Mouse (Mus musculus) embryonic facial prominence, embryonic 11.5 days (tissue): Measurements from ENCODE around the gene Nkx3-2. TPM values are rescaled to one million over a fixed set of nuclear protein-coding genes. Genes with fewer than 3 reads are reported as not detected.
A peak's percentile ranks its signal among the peaks of the same experiment; 100 is the strongest.

Experiments used
- ATAC-seq: fragments of 200-750 bp; cut with Nextera tagmentation; replicated peaks from 2 replicates; pipeline ENCODE4 v1.8.0; 2017; ENCODE audit warnings: low read depth; ENCODE audit not compliant: insufficient number of reproducible peaks, low FRiP score, low TSS enrichment
- DNase-seq: peaks from one replicate; pipeline ENCODE4 v3.0.0-alpha.2; 2015; ENCODE audit warnings: low spot score
- H3K27ac ChIP-seq: fragments of 300-500 bp; sonication (generic); replicated peaks from 2 replicates; pipeline ENCODE4 v1.5.1; 2014; ENCODE audit warnings: mild to moderate bottlenecking, low read depth, low read length, control low read depth
- H3K27me3 ChIP-seq: fragments of 300-500 bp; sonication (generic); 2 replicates; pipeline ENCODE4 v1.6.1; 2014; ENCODE audit warnings: mild to moderate bottlenecking, low read length, moderate library complexity, mixed read lengths; ENCODE audit not compliant: control insufficient read depth, insufficient read depth
- H3K36me3 ChIP-seq: fragments of 300-500 bp; sonication (generic); replicated peaks from 2 replicates; pipeline ENCODE4 v1.6.1; 2014; ENCODE audit warnings: low read depth, mild to moderate bottlenecking, low read length, moderate library complexity, mixed read lengths; ENCODE audit not compliant: control insufficient read depth, insufficient read depth
- H3K4me1 ChIP-seq: fragments of 300-500 bp; sonication (generic); 2 replicates; pipeline ENCODE4 v1.6.1; 2014; ENCODE audit warnings: low read length, mixed read lengths; ENCODE audit not compliant: control insufficient read depth, insufficient read depth
- H3K4me2 ChIP-seq: fragments of 300-500 bp; sonication (generic); 2 replicates; pipeline ENCODE4 v1.6.1; 2014; ENCODE audit warnings: low read depth, mild to moderate bottlenecking, control low read depth, low read length, moderate library complexity
- H3K4me3 ChIP-seq: fragments of 300-500 bp; sonication (generic); 2 replicates; pipeline ENCODE4 v1.5.1; 2014; ENCODE audit warnings: low read depth, low read length, control low read depth
- H3K9ac ChIP-seq: fragments of 300-500 bp; sonication (generic); replicated peaks from 2 replicates; pipeline ENCODE4 v1.6.1; 2014; ENCODE audit warnings: mild to moderate bottlenecking, control low read depth, low read length
- H3K9me3 ChIP-seq: fragments of 300-500 bp; sonication (generic); replicated peaks from 2 replicates; pipeline ENCODE4 v1.6.1; 2016; ENCODE audit warnings: mild to moderate bottlenecking, low read length, inconsistent platforms, mixed read lengths; ENCODE audit not compliant: control insufficient read depth
- WGBS: fragments of 180-500 bp; shearing (Covaris S2); extraction: QIAGEN DNeasy Blood & Tissue Kit; methylation state at CpG from one replicate; pipeline ENCODE4 v1.1.7; 2014; 5-methylcytosine and 5-hydroxymethylcytosine counted together
- polyA plus RNA-seq: library from polyadenylated mRNA; unstranded; fragments of >200 nt; fragmentation: Nextera tagmentation; extraction: Ambion mirVana; gene quantifications from 2 replicates; pipeline ENCODE4 v1.2.1, GENCODE M21; 2014

Nkx3-2 gene
- polyA plus RNA-seq, 1 experiment from 2014 or later = 1.8 TPM

GRCm38 (mm10) chr5:41767296-41768200 is 3.2 kb upstream of the Nkx3-2 start:
- Histone ChIP-seq H3K4me2 (peak overlapping the region; percentile 23), H3K4me3 (0 out of 2 replicates have a peak overlapping the region, but pooled peaks have one; percentile 1), H3K27me3 (peaks cover 43% of the 10 kb centered on the region), H3K27ac (no peak overlapping the region), H3K36me3 (no peaks in the 10 kb centered on the region), H3K4me1 (peaks cover 8% of the 10 kb centered on the region), H3K9ac (no peak overlapping the region), H3K9me3 (no peaks in the 10 kb centered on the region)
- no peak for DNase-seq
- WGBS = 3% methylated on average over 33 of the region's 33 CpGs
- no peak for ATAC-seq

- 4% methylated on average over 27 of the region's 27 CpGs for WGBS
- Histone ChIP-seq H3K9me3 (no peaks in the 10 kb centered on the region), H3K9ac (no peak overlapping the region), H3K4me2 (no peak overlapping the region), H3K36me3 (no peaks in the 10 kb centered on the region), H3K4me3 (no peak overlapping the region), H3K4me1 (peaks cover 9% of the 10 kb centered on the region), H3K27ac (no peak overlapping the region), H3K27me3 (peaks cover 53% of the 10 kb centered on the region)
- no peak for DNase-seq
- no peak for ATAC-seq
Measured at GRCm38 (mm10) chr5:41766406-41767010, 2.2 kb upstream of the Nkx3-2 start.

GRCm38 (mm10) chr5:41765626-41766405 is 1.5 kb upstream of the Nkx3-2 start:
- no peak overlapping the region for H3K4me3 ChIP-seq
- no peaks in the 10 kb centered on the region for H3K9me3 ChIP-seq
- H3K27me3 ChIP-seq = peaks cover 59% of the 10 kb centered on the region
- H3K4me1 ChIP-seq = peaks cover 12% of the 10 kb centered on the region
- DNase-seq (no peak), ATAC-seq (no peak)
- no peak overlapping the region for H3K4me2 ChIP-seq
- H3K36me3 ChIP-seq = no peaks in the 10 kb centered on the region
- H3K27ac ChIP-seq = no peak overlapping the region
- H3K9ac ChIP-seq = no peak overlapping the region
- WGBS = under 1% methylated on average over 14 of the region's 14 CpGs

- H3K27me3 ChIP-seq = peaks cover 78% of the 10 kb centered on the region
- H3K27ac ChIP-seq = no peak overlapping the region
- H3K9me3 ChIP-seq = no peaks in the 10 kb centered on the region
- no peaks in the 10 kb centered on the region for H3K36me3 ChIP-seq
- peaks cover 12% of the 10 kb centered on the region for H3K4me1 ChIP-seq
- ATAC-seq = peak; percentile 24
- WGBS = 0% methylated on average over 39 of the region's 41 CpGs
- peak overlapping the region; percentile 78 for H3K4me2 ChIP-seq
- DNase-seq = no peak
- peak overlapping the region; percentile 51 for H3K9ac ChIP-seq
- H3K4me3 ChIP-seq = peak overlapping the region; percentile 41
Measured at GRCm38 (mm10) chr5:41762947-41763730, 1.2 kb downstream of the Nkx3-2 start.

- no peak overlapping the region for H3K27ac ChIP-seq
- H3K4me2 ChIP-seq = peak overlapping the region; percentile 13
- H3K9ac ChIP-seq = peak overlapping the region; percentile 18
- no peaks in the 10 kb centered on the region for H3K9me3 ChIP-seq
- no peaks in the 10 kb centered on the region for H3K36me3 ChIP-seq
- H3K4me3 ChIP-seq = peak overlapping the region; percentile 41
- H3K27me3 ChIP-seq = peaks cover 76% of the 10 kb centered on the region
- no peak for DNase-seq
- peaks cover 12% of the 10 kb centered on the region for H3K4me1 ChIP-seq
- no peak for ATAC-seq
- WGBS = 1% methylated on average over 27 of the region's 27 CpGs
Measured at GRCm38 (mm10) chr5:41762141-41762946, 2.0 kb downstream of the Nkx3-2 start.

- ATAC-seq (0 out of 2 replicates have a peak, but pooled peaks have one; percentile 13), DNase-seq (no peak)
- H3K27ac ChIP-seq = no peak overlapping the region
- peaks cover 12% of the 10 kb centered on the region for H3K4me1 ChIP-seq
- no peaks in the 10 kb centered on the region for H3K9me3 ChIP-seq
- peaks cover 76% of the 10 kb centered on the region for H3K27me3 ChIP-seq
- H3K4me3 ChIP-seq = peak overlapping the region; percentile 41
- H3K9ac ChIP-seq = no peak overlapping the region; the same call in 1 of the 2 replicates
- WGBS = under 1% methylated on average over 56 of the region's 56 CpGs
- H3K4me2 ChIP-seq = peak overlapping the region; percentile 13
- H3K36me3 ChIP-seq = no peaks in the 10 kb centered on the region
Measured at GRCm38 (mm10) chr5:41761509-41762140, 2.7 kb downstream of the Nkx3-2 start.
